Mouse (Mus musculus) brown adipose tissue, adult 24 weeks (tissue): ENCODE results near the gene Nhlrc1. TPM values are rescaled to one million over a fixed set of nuclear protein-coding genes. Genes with fewer than 3 reads are reported as not detected.

Experiments
- H3K27ac ChIP-seq: fragments of 200-500 bp; replicated peaks from 2 replicates; pipeline ENCODE4 v1.5.1; 2012; ENCODE audit warnings: low read depth, mild to moderate bottlenecking, low read length
- H3K4me1 ChIP-seq: fragments of 200-500 bp; 2 replicates; pipeline ENCODE4 v1.6.1; 2012; ENCODE audit warnings: low read length, mixed read lengths; ENCODE audit not compliant: control insufficient read depth, insufficient read depth, insufficient read length
- H3K4me3 ChIP-seq: fragments of 200-500 bp; 2 replicates; pipeline ENCODE4 v1.5.1; 2012; ENCODE audit warnings: low read depth, mild to moderate bottlenecking, low read length, moderate library complexity; ENCODE audit not compliant: insufficient read depth
- polyA plus RNA-seq: library from polyadenylated mRNA; stranded (reverse); fragments of >200 nt; gene quantifications from 2 replicates; pipeline ENCODE4 v1.2.4, GENCODE M21; 2012; ENCODE audit not compliant: missing spikeins, insufficient read depth, insufficient read length

Nhlrc1 gene
- 0.67 and 1.3 TPM in 2 replicates for polyA plus RNA-seq

- H3K4me3 ChIP-seq = peak within 1 kb of the TSS; percentile 67
- H3K27ac ChIP-seq = no peak within 1 kb of the TSS
- H3K4me1 ChIP-seq = no peaks in the 10 kb centered on the region
Measured at GRCm38 (mm10) chr13:47014334-47015194, at the start of gene Nhlrc1. Gene Nhlrc1 (minus strand): TSS chr13:47014850.

DNA sequence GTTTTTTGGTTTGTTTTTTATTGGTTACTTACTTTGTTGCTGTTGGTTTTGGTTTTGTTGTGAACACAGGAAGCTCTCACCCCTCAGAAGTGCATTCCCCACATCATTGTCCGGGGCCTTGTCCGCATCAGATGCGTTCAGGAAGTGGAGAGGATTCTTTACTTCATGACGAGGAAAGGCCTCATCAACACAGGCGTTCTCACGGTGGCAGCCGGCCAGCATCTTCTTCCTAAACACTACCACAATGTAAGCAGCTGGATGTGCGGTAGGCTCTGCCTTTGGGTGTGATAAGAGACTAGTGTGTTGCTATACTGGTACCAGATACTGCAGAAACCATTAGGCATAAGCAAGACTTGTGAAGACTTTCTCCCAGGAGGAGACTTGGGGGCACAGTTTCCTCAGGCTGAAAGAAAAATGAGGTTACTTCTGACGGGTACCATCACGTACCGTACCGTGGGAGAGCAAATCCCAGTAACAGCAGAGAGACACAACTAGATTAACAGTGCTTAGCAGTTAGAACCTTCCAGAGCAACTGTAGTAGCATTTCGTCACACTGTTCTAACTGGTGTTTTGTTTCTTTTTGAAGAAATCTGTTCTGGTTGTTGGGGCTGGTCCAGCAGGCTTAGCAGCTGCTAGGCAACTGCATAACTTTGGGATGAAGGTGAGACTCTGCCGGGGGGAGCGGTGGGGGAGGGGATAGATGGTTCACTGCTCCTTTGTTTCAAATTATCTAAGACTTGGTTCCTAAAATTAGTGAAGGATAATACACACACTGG lies 49.5 kb upstream of the Nhlrc1 start:
- no peak overlapping the region for H3K27ac ChIP-seq
- H3K4me1 ChIP-seq = no peaks in the 10 kb centered on the region
- H3K4me3 ChIP-seq = no peak overlapping the region

DNA sequence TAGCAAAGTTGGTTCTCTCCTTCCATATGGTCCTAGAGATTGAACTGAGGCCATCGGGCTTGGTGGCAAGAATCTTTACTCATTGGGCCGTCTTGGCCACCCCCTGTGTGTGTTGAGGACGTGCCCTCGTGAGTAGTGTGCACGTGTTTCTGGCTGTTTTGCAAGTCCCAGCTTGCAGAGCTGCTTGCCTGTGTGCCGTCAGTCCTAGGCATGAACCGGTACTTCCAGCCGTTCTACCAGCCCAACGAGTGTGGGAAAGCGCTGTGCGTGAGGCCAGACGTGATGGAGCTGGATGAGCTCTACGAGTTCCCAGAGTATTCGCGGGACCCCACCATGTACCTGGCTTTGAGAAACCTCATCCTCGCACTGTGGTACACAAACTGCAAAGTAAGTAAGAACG lies 48.1 kb upstream of the Nhlrc1 start:
- Histone ChIP-seq H3K4me1 (no peaks in the 10 kb centered on the region), H3K4me3 (no peak overlapping the region), H3K27ac (no peak overlapping the region)

GRCm38 (mm10) chr13:47056781-47057180 lies 42.1 kb upstream of the Nhlrc1 start:
- no peaks in the 10 kb centered on the region for H3K4me1 ChIP-seq
- H3K4me3 ChIP-seq = no peak overlapping the region
- no peak overlapping the region for H3K27ac ChIP-seq

GRCm38 (mm10) chr13:47056126-47056525 lies 41.5 kb upstream of the Nhlrc1 start:
- Histone ChIP-seq H3K27ac (no peak overlapping the region), H3K4me1 (no peaks in the 10 kb centered on the region), H3K4me3 (no peak overlapping the region)

- H3K4me3 ChIP-seq = no peak overlapping the region
- no peak overlapping the region for H3K27ac ChIP-seq
- no peaks in the 10 kb centered on the region for H3K4me1 ChIP-seq
Measured at GRCm38 (mm10) chr13:47053971-47054370, 39.3 kb upstream of the Nhlrc1 start.

DNA sequence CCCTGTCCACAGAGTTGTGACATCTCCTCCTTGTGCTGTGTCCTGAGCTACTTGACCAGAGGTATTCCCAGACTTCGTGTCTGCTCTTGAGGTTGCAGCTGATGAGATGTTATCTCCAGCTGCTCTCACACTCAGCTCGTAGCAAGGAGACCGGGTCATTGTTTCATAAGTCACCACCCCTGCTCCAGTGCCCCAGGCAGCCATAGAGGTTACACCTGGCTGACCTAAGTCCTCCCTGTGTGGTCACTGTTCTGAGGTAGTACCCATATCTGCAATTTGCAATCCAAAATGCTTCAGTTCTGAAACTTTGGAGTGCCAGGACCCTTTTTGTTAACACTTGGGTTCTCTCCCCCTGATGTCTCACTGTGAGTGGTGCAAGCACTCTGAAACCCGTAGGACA lies 35.4 kb upstream of the Nhlrc1 start:
- Histone ChIP-seq H3K4me1 (no peaks in the 10 kb centered on the region), H3K4me3 (no peak overlapping the region), H3K27ac (no peak overlapping the region)

GRCm38 (mm10) chr13:47047996-47048395 lies 33.3 kb upstream of the Nhlrc1 start:
- Histone ChIP-seq H3K4me3 (no peak overlapping the region), H3K27ac (no peak overlapping the region), H3K4me1 (0 out of 2 replicates have a peak, but pooled peaks cover 5% of the 10 kb centered on the region)

GRCm38 (mm10) chr13:47044617-47044947 lies 29.9 kb upstream of the Nhlrc1 start, which contains the start of gene Tpmt:
Gene Tpmt (minus strand): TSS chr13:47044737.
- peak within 1 kb of the TSS; percentile 89 for H3K4me3 ChIP-seq
- H3K27ac ChIP-seq = no peak within 1 kb of the TSS
- H3K4me1 ChIP-seq = 0 out of 2 replicates have a peak, but pooled peaks cover 5% of the 10 kb centered on the region

- Histone ChIP-seq H3K27ac (no peak overlapping the region), H3K4me3 (peak overlapping the region; percentile 89), H3K4me1 (0 out of 2 replicates have a peak, but pooled peaks cover 5% of the 10 kb centered on the region)
Measured at GRCm38 (mm10) chr13:47043833-47044616, 29.4 kb upstream of the Nhlrc1 start.

GRCm38 (mm10) chr13:47043030-47043680 lies 28.5 kb upstream of the Nhlrc1 start, which contains the start of gene Kdm1b:
Gene Kdm1b (plus strand): TSS chr13:47043499.
- peak within 1 kb of the TSS; percentile 89 for H3K4me3 ChIP-seq
- 0 out of 2 replicates have a peak, but pooled peaks cover 5% of the 10 kb centered on the region for H3K4me1 ChIP-seq
- H3K27ac ChIP-seq = no peak within 1 kb of the TSS

- H3K27ac ChIP-seq = no peak overlapping the region
- H3K4me1 ChIP-seq = 0 out of 2 replicates have a peak, but pooled peaks cover 5% of the 10 kb centered on the region
- H3K4me3 ChIP-seq = peak overlapping the region; percentile 65; the same call in 1 of the 2 replicates
Measured at GRCm38 (mm10) chr13:47042024-47042633, 27.5 kb upstream of the Nhlrc1 start.

- Histone ChIP-seq H3K4me3 (no peak overlapping the region), H3K27ac (no peak overlapping the region), H3K4me1 (0 out of 2 replicates have a peak, but pooled peaks cover 5% of the 10 kb centered on the region)
Measured at GRCm38 (mm10) chr13:47040061-47040460, 25.4 kb upstream of the Nhlrc1 start.

GRCm38 (mm10) chr13:47037946-47038345 lies 23.3 kb upstream of the Nhlrc1 start:
- H3K27ac ChIP-seq = no peak overlapping the region
- H3K4me1 ChIP-seq = no peaks in the 10 kb centered on the region
- H3K4me3 ChIP-seq = no peak overlapping the region
